Mouse (Mus musculus) stomach, embryonic 14.5 days (tissue): ENCODE data around the gene Acpp. TPM values are rescaled to one million over a fixed set of nuclear protein-coding genes. Genes with fewer than 3 reads are reported as not detected.

Experiments used
- ATAC-seq: fragments of 200-750 bp; cut with Nextera tagmentation; 2 replicates; pipeline ENCODE4 v1.8.0; 2017; ENCODE audit warnings: low read depth, moderate TSS enrichment; ENCODE audit not compliant: insufficient number of reproducible peaks, insufficient read depth, low FRiP score
- H3K27ac ChIP-seq: fragments of 300-500 bp; sonication (generic); 2 replicates; pipeline ENCODE4 v1.5.1; 2014; ENCODE audit warnings: mild to moderate bottlenecking, low read length, moderate library complexity, mixed read lengths
- H3K27me3 ChIP-seq: fragments of 300-500 bp; sonication (generic); 2 replicates; pipeline ENCODE4 v1.6.1; 2014; ENCODE audit warnings: low read length, control low read depth, mixed read lengths; ENCODE audit not compliant: control insufficient read depth, insufficient read depth
- H3K36me3 ChIP-seq: fragments of 300-500 bp; sonication (generic); 2 replicates; pipeline ENCODE4 v1.6.1; 2014; ENCODE audit warnings: mild to moderate bottlenecking, control low read depth, low read length, moderate library complexity, mixed read lengths; ENCODE audit not compliant: control insufficient read depth, insufficient read depth
- H3K4me1 ChIP-seq: fragments of 300-500 bp; sonication (generic); 2 replicates; pipeline ENCODE4 v1.6.1; 2014; ENCODE audit warnings: low read length, control low read depth, mixed read lengths; ENCODE audit not compliant: control insufficient read depth, insufficient read depth
- H3K4me2 ChIP-seq: fragments of 300-500 bp; sonication (generic); replicated peaks from 2 replicates; pipeline ENCODE4 v1.6.1; 2014; ENCODE audit warnings: low read depth, low read length, control low read depth
- H3K4me3 ChIP-seq: fragments of 300-500 bp; sonication (generic); 2 replicates; pipeline ENCODE4 v1.5.1; 2014; ENCODE audit warnings: low read depth, low read length, control low read depth
- H3K9ac ChIP-seq: fragments of 300-500 bp; sonication (generic); replicated peaks from 2 replicates; pipeline ENCODE4 v1.6.1; 2014; ENCODE audit warnings: low read depth, mild to moderate bottlenecking, control low read depth, low read length, moderate library complexity, mixed read lengths
- H3K9me3 ChIP-seq: fragments of 300-500 bp; sonication (generic); 2 replicates; pipeline ENCODE4 v1.6.1; 2016; ENCODE audit warnings: low read depth, low read length, control low read depth; ENCODE audit not compliant: control insufficient read depth
- WGBS: fragments of 180-500 bp; shearing (Covaris S2); extraction: QIAGEN DNeasy Blood & Tissue Kit; methylation state at CpG from one replicate; pipeline ENCODE4 v1.1.7; 2014; 5-methylcytosine and 5-hydroxymethylcytosine counted together
- polyA plus RNA-seq: library from polyadenylated mRNA; unstranded; fragments of >200 nt; fragmentation: Nextera tagmentation; extraction: Ambion mirVana; gene quantifications from 2 replicates; pipeline ENCODE4 v1.2.1, GENCODE M21; 2014

The Acpp gene
- polyA plus RNA-seq, 1 experiment from 2014 or later, result 0.75 TPM

DNA sequence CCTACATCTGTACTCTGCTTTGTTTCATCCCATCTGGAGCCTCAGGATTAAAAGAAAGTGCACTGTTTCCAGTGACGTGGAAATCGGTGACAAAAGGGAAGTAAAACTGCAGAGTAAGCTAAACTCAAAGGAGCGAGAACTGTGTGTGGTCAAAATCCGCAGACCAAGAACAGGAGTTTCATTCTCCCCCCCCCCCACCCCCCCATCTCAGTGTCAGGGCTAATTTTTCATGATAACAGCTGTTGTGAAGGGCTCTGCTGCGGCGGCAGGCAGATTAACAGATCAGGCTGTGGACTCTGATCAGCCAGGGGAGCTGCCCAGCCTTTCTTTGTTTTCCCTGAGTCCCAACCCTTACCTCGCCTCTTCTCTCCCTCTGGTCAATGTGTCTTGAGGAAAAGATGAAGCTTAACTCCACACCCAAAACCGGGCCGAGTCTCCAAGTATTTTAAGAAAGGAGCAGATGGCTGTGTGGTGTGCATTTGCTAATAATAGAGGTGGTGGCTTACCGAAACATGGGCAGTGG is 68.1 kb downstream of the Acpp start:
- WGBS, result 21% methylated on average over 10 of the region's 10 CpGs

DNA sequence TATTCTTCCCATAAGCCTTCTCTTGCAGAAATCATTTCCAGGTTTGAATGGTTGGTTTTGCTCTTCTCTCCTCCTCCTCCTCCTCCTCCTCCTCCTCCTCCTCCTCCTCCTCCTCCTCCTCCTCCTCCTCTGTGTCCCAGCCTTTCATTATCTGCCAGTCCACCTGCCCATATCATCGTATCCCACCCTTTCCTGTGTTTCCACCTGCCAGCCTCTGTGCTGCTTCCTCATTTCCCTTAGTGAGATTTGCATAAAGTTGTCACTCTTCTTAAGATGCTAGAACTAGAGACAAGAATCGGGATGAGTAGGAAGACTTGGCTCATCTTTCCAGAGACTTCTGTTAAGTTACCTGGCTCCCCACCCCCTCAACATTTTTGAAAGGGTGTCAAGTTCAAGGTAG is 73.0 kb downstream of the Acpp start:
- Histone ChIP-seq H3K9ac (no peak overlapping the region), H3K27me3 (no peaks in the 10 kb centered on the region), H3K4me2 (no peak overlapping the region), H3K4me1 (peaks cover 10% of the 10 kb centered on the region; the same call in 1 of the 2 replicates), H3K36me3 (no peaks in the 10 kb centered on the region), H3K9me3 (no peaks in the 10 kb centered on the region), H3K4me3 (no peak overlapping the region), H3K27ac (no peak overlapping the region)
- no peak for ATAC-seq
- 70% methylated on average over 2 of the region's 2 CpGs for WGBS

More for the DNA sequence above, 68.1 kb downstream of the Acpp start:
- Histone ChIP-seq H3K4me2 (no peak overlapping the region), H3K9ac (no peak overlapping the region), H3K27ac (no peak overlapping the region), H3K4me1 (no peaks in the 10 kb centered on the region), H3K36me3 (no peaks in the 10 kb centered on the region), H3K9me3 (no peaks in the 10 kb centered on the region; the same call in 1 of the 2 replicates), H3K27me3 (no peaks in the 10 kb centered on the region), H3K4me3 (no peak overlapping the region)
- ATAC-seq, result no peak

DNA sequence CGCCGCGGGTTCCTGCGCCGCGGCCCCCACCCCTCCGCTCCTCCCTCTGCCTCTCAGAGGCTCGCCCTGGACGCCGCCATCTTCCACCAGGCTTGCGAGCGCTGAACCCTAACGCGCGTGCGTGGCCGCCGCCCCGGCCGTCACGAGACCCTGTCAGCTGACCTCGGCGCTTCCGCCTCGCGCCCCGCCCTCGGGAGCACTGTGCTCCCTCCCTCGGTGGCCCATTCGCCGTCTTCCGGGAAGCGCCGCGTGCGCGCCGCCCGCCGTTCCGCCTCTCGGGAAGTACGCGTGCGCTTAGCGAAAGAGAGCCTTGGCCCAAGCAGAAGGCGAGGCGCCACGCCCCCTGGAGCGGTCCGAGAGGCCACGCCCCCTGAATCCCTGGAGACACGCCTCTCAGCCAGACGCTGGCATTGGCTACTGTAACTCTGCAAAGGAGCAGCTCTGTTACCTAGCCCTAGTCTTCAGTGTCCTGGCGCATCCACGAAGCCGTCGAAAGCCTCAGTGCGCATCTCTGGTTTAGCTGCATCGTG is 74.7 kb downstream of the Acpp start, which contains the start of gene Dnajc13:
Gene Dnajc13 (minus strand): TSS at position 108 of the 530 bp plus-strand sequence.
- Histone ChIP-seq H3K4me3 (peak within 1 kb of the TSS; percentile 91), H3K4me2 (peak within 1 kb of the TSS; percentile 78), H3K4me1 (peaks cover 10% of the 10 kb centered on the region; the same call in 1 of the 2 replicates), H3K27me3 (no peaks in the 10 kb centered on the region), H3K27ac (peak within 1 kb of the TSS; percentile 90), H3K9me3 (no peaks in the 10 kb centered on the region), H3K9ac (peak within 1 kb of the TSS; percentile 88), H3K36me3 (no peaks in the 10 kb centered on the region)
- ATAC-seq, result peak; percentile 98
- WGBS, result under 1% methylated on average over 53 of the region's 60 CpGs

DNA sequence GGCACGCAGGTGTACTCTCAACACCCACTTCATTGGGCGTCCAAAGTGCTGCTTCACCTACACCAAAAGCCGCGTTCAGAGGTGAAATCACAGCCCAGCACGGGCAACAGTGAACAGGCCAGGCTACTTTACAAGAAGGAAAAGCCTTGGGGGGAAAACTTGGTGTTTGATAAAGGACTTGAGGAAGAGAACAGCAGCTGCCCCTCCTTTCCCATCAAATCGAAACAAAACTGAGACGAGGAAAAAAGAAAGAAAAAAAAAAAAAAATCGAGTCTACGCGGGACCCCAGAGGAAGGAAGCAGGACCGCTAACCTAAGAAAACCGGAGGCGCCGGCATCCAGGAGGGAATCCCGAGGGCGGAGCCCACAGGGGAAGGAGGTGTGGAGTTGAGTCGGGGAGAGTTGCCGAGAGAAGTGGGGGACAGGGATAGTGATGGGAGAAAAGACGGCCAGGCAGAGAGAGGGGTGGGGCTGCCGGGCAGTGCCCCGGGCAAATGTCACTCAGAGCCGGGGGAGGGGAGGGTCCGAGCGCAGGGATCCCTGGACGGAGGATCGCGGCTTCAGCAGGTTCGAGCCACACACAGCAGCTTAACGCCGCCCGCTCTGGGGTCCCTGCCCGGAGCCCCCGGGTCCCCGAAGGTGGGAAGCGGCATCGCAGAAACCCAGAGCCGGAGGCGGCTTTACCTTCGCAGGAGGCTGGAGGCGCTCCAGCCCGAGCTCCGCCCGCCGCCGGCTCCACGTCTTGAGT is 75.4 kb downstream of the Acpp start:
- no peaks in the 10 kb centered on the region for H3K9me3 ChIP-seq
- no peaks in the 10 kb centered on the region for H3K36me3 ChIP-seq
- ATAC-seq, result peak; percentile 40
- peak overlapping the region; percentile 90 for H3K27ac ChIP-seq
- peak overlapping the region; percentile 78 for H3K4me2 ChIP-seq
- peaks cover 12% of the 10 kb centered on the region; the same call in 1 of the 2 replicates for H3K4me1 ChIP-seq
- no peaks in the 10 kb centered on the region for H3K27me3 ChIP-seq
- peak overlapping the region; percentile 88 for H3K9ac ChIP-seq
- H3K4me3 ChIP-seq, result peak overlapping the region; percentile 91
- under 1% methylated on average over 43 of the region's 46 CpGs for WGBS

DNA sequence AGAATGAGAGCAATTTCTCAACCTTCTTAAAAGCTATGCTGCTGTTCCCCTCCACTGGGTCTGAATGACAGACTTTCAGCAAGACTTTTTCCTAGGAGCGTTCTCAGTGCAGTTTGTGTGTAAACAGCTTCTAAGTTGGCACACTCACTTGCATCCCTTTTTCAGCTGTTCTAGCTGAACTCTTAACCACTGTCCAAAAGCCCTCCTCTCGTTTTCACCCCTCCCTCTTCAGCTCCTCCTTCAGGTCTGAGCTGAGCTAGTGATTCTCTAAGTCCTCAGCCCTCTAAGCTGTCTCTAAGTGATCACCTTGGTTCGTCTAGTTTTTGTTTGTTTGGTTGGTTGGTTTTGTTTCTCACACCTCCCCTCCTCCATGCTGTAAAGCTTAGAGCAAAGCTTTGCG is 77.2 kb downstream of the Acpp start:
- Histone ChIP-seq H3K27me3 (no peaks in the 10 kb centered on the region), H3K27ac (no peak overlapping the region), H3K9me3 (no peaks in the 10 kb centered on the region), H3K4me1 (peaks cover 16% of the 10 kb centered on the region; the same call in 1 of the 2 replicates), H3K9ac (0 out of 2 replicates have a peak overlapping the region, but pooled peaks have one; percentile 21), H3K36me3 (no peaks in the 10 kb centered on the region), H3K4me2 (no peak overlapping the region), H3K4me3 (no peak overlapping the region)
- 46% methylated on average over 4 of the region's 4 CpGs for WGBS
- no peak for ATAC-seq

DNA sequence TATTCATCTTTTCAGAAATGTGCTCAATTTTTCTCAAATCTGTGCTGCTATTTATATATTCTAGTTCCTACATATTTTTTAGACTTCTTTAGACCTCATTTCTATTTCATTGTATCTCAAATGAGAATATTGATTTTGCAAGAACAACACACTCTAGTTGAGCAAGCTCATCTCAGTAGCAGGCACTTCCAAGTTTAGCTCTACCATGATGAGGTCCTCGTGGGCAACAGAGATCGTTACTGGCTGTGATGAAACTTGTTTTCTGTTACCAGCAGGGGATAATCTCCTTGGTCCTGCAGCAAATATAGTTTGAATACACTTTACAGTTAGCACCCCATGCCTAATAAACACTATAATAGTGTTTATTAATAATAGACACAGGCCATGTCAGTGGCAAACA is 81.5 kb downstream of the Acpp start:
- 79% methylated on average over 2 of the region's 2 CpGs for WGBS
- no peak overlapping the region for H3K4me3 ChIP-seq
- no peaks in the 10 kb centered on the region for H3K36me3 ChIP-seq
- no peak for ATAC-seq
- H3K9me3 ChIP-seq, result no peaks in the 10 kb centered on the region
- peaks cover 11% of the 10 kb centered on the region; the same call in 1 of the 2 replicates for H3K4me1 ChIP-seq
- no peak overlapping the region for H3K27ac ChIP-seq
- no peaks in the 10 kb centered on the region for H3K27me3 ChIP-seq
- no peak overlapping the region for H3K4me2 ChIP-seq
- H3K9ac ChIP-seq, result no peak overlapping the region

DNA sequence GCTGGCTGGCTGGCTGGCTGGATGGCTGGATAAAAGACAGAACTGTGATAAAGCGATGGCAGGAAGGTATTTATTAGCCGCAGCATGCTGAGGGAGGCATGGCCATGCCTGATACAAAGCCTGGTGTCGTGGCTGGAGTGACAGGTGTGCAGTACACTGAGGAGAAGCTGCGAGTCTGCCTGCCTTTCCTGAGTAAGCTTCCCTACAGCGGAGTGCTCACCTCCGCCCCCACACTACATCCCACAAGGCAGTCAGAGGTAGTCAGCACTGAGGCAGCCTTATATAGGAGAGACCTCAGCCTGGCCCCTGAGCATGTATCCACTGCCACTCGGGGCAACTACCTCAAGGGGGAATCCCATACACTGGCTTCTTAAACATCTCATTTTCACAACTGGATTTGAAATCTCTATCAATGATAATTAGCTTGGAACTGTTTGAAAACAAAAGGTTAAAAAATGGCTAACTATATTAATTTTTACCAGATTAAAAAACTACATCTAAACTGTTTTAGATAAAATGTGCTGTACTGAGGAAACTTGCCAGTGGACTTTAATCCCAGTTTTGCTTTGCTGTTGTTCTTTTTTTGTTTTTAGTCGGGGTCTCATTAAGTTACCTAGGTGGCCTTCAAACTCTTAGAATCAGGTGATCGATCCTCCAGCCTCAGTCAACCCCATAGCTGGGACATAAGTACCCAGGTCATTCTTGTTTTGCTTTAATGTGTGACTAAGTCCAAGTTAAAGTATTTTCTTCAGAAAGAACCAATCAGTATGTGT is 83.0 kb downstream of the Acpp start:
- 64% methylated on average over 9 of the region's 9 CpGs for WGBS
- Histone ChIP-seq H3K4me3 (no peak overlapping the region), H3K27ac (peak overlapping the region; percentile 10; the same call in 1 of the 2 replicates), H3K9ac (no peak overlapping the region), H3K27me3 (no peaks in the 10 kb centered on the region), H3K4me1 (0 out of 2 replicates have a peak, but pooled peaks cover 6% of the 10 kb centered on the region), H3K36me3 (no peaks in the 10 kb centered on the region), H3K4me2 (no peak overlapping the region), H3K9me3 (no peaks in the 10 kb centered on the region)
- no peak for ATAC-seq

DNA sequence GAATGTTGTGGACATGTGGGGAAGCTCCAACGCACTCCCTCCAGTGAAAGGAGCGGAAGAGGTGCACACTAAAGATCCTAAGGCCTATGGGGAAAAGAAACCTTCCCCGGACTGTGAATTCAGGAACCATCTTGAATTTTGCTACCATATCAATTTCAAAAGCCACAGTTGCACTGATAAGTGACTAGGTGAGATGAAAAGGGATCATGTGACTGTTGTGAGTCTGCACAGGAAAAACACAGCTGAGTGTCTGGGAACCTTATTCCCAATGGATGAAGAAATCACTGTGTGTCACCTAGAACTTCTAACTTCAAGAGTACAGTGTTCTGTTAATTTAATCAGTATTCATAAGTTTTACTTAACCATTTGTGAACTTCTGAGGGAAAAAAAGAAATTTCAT is 84.9 kb downstream of the Acpp start:
- WGBS, result 93% methylated on average over 3 of the region's 3 CpGs
- no peaks in the 10 kb centered on the region for H3K9me3 ChIP-seq
- no peak overlapping the region for H3K4me3 ChIP-seq
- no peak overlapping the region for H3K9ac ChIP-seq
- H3K4me2 ChIP-seq, result no peak overlapping the region
- no peaks in the 10 kb centered on the region for H3K27me3 ChIP-seq
- peaks cover 11% of the 10 kb centered on the region; the same call in 1 of the 2 replicates for H3K4me1 ChIP-seq
- no peak overlapping the region for H3K27ac ChIP-seq
- no peaks in the 10 kb centered on the region for H3K36me3 ChIP-seq
- ATAC-seq, result no peak
